Mouse (Mus musculus): ENCODE data around the gene Mep1a. TPM values are rescaled to one million over a fixed set of nuclear protein-coding genes. Genes with fewer than 3 reads are reported as not detected.
A peak's percentile ranks its signal among the peaks of the same experiment; 100 is the strongest.
"Not testable (repeated sequence)": the region's sequence is repeated elsewhere in the genome, so short reads cannot be mapped to it uniquely, and the experiment has no call there.

Mep1a gene
- polyA plus RNA-seq, 1 experiment from 2014 or later, result 6.9 TPM

DNA sequence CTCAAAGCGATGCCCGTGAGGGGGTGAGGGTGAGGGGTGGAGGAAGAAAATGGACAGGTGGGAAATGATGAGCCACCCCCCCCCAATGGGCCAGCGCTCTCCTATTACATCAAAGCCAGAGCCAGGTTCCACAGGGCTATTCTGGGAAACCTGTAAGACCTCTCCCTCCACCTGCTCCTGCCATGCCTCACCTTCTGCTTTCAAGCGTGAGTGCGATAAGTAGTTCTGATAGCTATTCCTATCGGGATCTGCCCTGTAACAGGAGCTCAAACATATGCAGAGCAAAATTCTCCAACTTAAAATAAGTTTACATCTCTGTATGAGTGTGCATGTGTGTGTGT, 2.0 kb upstream of the Mep1a start:
- WGBS, result 25% methylated on average over 6 of the region's 6 CpGs
- Histone ChIP-seq H3K27ac (peak overlapping the region; percentile 55), H3K4me3 (replicated peaks) (no peak overlapping the region), H3K36me3 (no peaks in the 10 kb centered on the region), H3K9ac (no peak overlapping the region), H3K9me3 (no peaks in the 10 kb centered on the region), H3K4me2 (no peak overlapping the region), H3K27me3 (replicated peaks) (no peaks in the 10 kb centered on the region), H3K4me1 (no peaks in the 10 kb centered on the region)
- ATAC-seq (ENCODE audit: insufficient read depth, low FRiP score, low read depth), result peak; percentile 82

DNA sequence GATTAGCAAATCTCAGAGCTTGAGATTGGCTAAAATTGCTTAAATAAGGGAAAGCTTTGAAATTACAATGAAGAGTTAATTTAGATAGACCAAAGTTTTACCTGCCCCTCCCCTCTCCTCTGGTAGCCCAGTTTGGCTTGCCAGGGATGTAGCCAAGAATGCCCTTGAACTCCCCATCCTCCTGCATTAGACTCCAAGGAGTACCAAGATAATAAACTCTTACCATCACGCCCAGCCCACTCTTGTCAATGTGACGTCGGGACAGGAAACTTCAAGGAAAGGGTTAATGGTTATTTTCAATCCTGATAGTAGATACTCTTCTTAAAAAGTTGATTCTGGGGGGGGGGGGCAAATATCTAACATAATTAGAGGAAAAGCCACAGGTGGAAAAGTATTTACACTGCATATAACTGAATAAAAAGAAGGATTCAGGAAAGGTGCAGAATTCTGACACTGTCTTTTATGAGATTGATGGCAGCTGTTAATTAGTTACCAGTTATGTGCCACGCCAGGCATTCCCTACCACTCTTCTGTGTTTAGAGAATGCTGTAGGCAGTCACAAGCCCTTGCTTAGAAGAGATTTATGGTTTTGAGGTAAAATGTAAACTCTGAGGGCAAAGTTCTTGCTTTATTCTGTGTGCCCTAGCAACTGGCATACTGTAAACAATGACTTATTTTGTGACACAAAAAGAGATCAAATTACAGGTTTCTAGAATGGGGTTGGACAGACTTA, 1.4 kb upstream of the Mep1a start:
- 27% methylated on average over 4 of the region's 4 CpGs for WGBS
- no peak overlapping the region for H3K9ac ChIP-seq
- H3K27ac ChIP-seq, result peak overlapping the region; percentile 55
- no peaks in the 10 kb centered on the region for H3K4me1 ChIP-seq
- H3K4me2 ChIP-seq, result no peak overlapping the region
- H3K9me3 ChIP-seq, result no peaks in the 10 kb centered on the region
- no peak overlapping the region for H3K4me3 ChIP-seq (replicated peaks)
- H3K27me3 ChIP-seq (replicated peaks), result no peaks in the 10 kb centered on the region
- no peaks in the 10 kb centered on the region for H3K36me3 ChIP-seq
- ATAC-seq (ENCODE audit: insufficient read depth, low FRiP score, low read depth), result peak; percentile 80

DNA sequence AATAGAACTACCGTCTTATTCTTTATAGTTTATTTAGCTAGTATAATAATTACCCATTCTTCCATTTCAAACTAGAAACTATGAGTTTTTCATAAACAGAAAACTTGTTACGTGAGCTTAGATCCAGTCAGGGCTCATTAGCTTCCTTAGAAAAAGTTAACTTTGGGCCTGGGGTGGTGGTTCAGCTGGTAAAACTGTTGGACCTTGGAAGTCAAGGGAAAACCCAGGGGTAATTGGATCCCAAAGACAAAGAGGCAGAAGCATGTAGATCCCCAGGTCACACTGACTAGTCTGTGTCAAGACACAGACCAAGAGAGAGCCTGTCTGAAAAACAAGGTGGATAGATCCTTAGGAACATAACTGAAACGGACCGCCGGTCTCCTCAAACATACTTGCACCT, 981 bp downstream of the Mep1a start:
- WGBS, result 93% methylated on average over 5 of the region's 5 CpGs
- no peak overlapping the region for H3K4me2 ChIP-seq
- H3K4me1 ChIP-seq, result no peaks in the 10 kb centered on the region
- no peak overlapping the region for H3K9ac ChIP-seq
- no peak overlapping the region for H3K27ac ChIP-seq
- H3K36me3 ChIP-seq, result no peaks in the 10 kb centered on the region
- H3K4me3 ChIP-seq (replicated peaks), result no peak overlapping the region
- H3K27me3 ChIP-seq (replicated peaks), result no peaks in the 10 kb centered on the region
- ATAC-seq (ENCODE audit: insufficient read depth, low FRiP score, low read depth), result no peak
- H3K9me3 ChIP-seq, result no peaks in the 10 kb centered on the region

DNA sequence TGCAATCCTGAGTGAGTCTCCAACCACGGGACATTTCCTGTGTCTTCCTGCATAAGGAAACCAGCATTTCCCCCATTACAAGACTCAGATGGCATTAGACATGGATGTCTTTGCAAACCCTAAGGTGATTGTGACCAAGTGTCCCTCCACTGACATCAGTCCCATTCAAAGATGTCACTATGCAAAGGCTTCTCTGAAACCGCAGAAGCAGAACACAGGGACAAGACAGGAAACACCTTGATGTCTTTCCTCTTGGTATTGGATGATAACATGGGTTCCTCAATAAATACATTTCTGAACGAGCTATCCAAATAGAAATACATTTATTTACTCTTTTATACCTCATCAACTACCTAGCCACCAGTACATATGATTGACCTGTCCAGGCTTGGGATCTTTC, 1.4 kb downstream of the Mep1a start:
- Histone ChIP-seq H3K9ac (no peak overlapping the region), H3K4me1 (no peaks in the 10 kb centered on the region), H3K36me3 (no peaks in the 10 kb centered on the region), H3K4me3 (replicated peaks) (no peak overlapping the region), H3K27ac (no peak overlapping the region), H3K27me3 (replicated peaks) (no peaks in the 10 kb centered on the region), H3K4me2 (no peak overlapping the region), H3K9me3 (no peaks in the 10 kb centered on the region)
- ATAC-seq (ENCODE audit: insufficient read depth, low FRiP score, low read depth), result no peak
- WGBS, result 68% methylated on average over 3 of the region's 3 CpGs

DNA sequence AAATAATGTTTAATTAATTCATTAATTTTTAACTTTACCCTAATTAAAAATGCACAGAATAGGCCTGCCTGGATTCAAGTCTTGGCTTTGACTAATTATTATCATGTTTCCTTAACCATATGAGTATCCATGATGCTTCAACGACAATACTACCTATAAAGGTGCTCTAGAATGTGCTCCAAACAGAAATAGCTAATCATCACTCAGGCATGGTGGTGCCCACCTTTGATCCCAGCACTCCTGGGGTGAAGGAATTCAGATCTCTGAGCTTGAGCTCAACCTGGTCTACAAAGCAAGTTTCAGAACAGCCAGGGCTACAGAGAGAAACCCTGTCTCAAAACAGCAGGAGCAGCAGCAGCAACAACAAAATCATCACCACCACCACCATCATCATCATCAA, 2.1 kb downstream of the Mep1a start:
- H3K4me2 ChIP-seq, result no peak overlapping the region
- no peaks in the 10 kb centered on the region for H3K27me3 ChIP-seq (replicated peaks)
- WGBS, result 82% methylated on average over 1 of the region's 1 CpGs
- H3K36me3 ChIP-seq, result no peaks in the 10 kb centered on the region
- no peak overlapping the region for H3K9ac ChIP-seq
- no peaks in the 10 kb centered on the region for H3K4me1 ChIP-seq
- no peak for ATAC-seq (ENCODE audit: insufficient read depth, low FRiP score, low read depth)
- no peak overlapping the region for H3K27ac ChIP-seq
- H3K9me3 ChIP-seq, result no peaks in the 10 kb centered on the region
- H3K4me3 ChIP-seq (replicated peaks), result no peak overlapping the region

DNA sequence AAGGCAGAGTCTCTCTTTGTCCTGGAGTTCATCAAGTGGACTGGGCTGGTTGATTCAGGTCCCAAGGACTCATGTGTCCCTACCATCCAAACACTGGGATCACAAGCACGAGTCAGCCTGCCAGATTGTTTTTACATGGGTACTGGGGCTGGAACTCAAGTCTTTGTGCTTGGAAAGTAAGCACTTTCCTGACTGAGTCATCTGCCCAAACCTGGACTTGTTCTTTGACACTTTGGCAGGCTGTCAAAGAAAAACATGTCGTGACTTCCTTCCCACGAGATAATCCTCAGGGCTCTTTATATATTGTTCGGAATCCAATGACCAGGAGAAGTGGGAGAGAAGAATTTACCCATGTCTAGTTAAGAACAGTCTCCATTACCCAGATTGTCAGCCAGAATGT, 5.1 kb downstream of the Mep1a start:
- H3K4me3 ChIP-seq (replicated peaks), result no peak overlapping the region
- 63% methylated on average over 4 of the region's 4 CpGs for WGBS
- ATAC-seq (ENCODE audit: insufficient read depth, low FRiP score, low read depth), result no peak

DNA sequence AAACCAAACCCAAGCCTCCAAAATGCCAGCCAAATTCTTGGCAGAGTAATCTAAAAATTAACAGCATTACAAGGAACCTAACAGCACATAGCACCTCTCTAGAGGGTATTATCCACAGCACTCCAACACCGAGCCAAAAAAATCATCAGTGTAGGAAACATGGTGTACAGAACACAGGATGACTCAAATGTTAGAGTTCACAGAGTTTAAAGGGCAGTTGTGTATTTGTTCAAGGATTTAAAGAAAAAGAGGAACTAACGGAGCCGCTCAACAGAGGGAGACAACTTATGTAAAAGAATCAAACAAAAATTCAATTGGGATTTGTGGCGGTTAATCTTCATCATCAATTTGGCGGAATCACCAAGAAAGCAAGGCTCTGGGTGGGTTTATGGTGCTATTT, 7.1 kb downstream of the Mep1a start:
- no peak overlapping the region for H3K4me2 ChIP-seq
- H3K9ac ChIP-seq, result no peak overlapping the region
- no peaks in the 10 kb centered on the region for H3K36me3 ChIP-seq
- no peaks in the 10 kb centered on the region for H3K9me3 ChIP-seq
- no peak for ATAC-seq (ENCODE audit: insufficient read depth, low FRiP score, low read depth)
- no peak overlapping the region for H3K27ac ChIP-seq
- H3K4me1 ChIP-seq, result no peaks in the 10 kb centered on the region
- H3K27me3 ChIP-seq (replicated peaks), result no peaks in the 10 kb centered on the region
- no peak overlapping the region for H3K4me3 ChIP-seq (replicated peaks)
- WGBS, result 75% methylated on average over 5 of the region's 5 CpGs

More for the DNA sequence above, 5.1 kb downstream of the Mep1a start:
- Histone ChIP-seq H3K27ac (no peak overlapping the region), H3K27me3 (replicated peaks) (no peaks in the 10 kb centered on the region), H3K9me3 (no peaks in the 10 kb centered on the region), H3K4me2 (no peak overlapping the region), H3K4me1 (no peaks in the 10 kb centered on the region), H3K9ac (no peak overlapping the region), H3K36me3 (no peaks in the 10 kb centered on the region)

DNA sequence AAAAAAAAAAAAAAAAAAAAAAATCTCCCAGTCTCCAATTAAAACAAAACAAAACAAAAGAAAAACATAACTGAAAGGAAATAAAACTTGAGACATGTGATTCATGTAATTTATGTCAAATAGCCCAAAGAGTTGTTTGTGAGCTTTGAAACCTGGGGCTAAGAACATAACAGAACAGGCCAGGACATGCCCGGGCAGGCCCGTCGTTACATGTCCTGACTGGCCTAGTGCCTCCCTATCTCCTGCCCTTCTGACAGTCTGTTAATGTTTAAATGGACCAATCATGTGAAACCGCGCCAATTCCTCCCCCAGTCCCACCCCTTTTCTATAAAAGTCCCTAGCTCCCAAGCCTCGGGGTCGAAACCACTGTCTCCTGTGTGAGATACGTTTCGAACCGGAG, 12.2 kb downstream of the Mep1a start:
- WGBS, result 99% methylated on average over 10 of the region's 10 CpGs
- not testable (repeated sequence) for H3K27ac ChIP-seq

DNA sequence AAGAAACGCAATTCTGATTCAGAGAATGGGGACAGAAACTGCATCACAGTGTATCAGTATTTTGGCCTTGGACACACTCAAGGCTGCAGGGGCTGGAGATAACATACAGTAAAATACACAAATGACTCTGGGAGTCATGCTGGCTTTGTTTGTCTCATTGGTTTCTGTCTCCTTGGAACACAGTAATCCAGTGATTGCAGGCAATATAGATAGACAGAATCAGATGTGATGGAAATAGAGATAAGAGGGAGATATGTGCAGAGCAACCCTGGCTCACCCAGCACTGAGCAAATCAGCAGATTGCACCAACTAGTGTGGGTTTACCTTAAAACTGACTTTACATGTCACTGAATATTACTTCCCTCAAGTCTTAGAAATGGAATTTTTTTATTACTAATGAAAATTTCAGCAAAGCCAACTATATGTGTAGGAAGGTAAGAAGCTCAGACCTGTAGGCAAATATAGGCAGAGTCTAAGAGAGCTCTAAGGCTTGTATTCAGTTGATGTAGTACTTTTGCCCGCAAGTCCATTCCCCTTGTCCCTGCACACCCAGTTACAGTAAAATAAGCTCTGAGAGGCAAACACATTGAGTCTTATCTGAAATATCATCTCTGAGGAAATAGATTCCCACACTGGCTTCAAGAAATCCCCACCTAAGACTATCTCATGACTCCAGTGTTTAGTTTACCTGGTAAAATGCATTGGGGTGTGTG, 14.0 kb downstream of the Mep1a start:
- H3K4me1 ChIP-seq, result no peaks in the 10 kb centered on the region
- ATAC-seq (ENCODE audit: insufficient read depth, low FRiP score, low read depth), result no peak
- 82% methylated on average over 2 of the region's 2 CpGs for WGBS
- H3K9ac ChIP-seq, result no peak overlapping the region
- no peaks in the 10 kb centered on the region for H3K27me3 ChIP-seq (replicated peaks)
- no peak overlapping the region for H3K27ac ChIP-seq
- H3K36me3 ChIP-seq, result no peaks in the 10 kb centered on the region
- no peaks in the 10 kb centered on the region for H3K9me3 ChIP-seq
- H3K4me3 ChIP-seq (replicated peaks), result no peak overlapping the region
- H3K4me2 ChIP-seq, result no peak overlapping the region

More for the DNA sequence above, 12.2 kb downstream of the Mep1a start:
- H3K9ac ChIP-seq; H3K4me2 ChIP-seq; H3K4me3 ChIP-seq (replicated peaks); H3K9me3 ChIP-seq; H3K4me1 ChIP-seq; H3K36me3 ChIP-seq; ATAC-seq (ENCODE audit: insufficient read depth, low FRiP score, low read depth); H3K27me3 ChIP-seq (replicated peaks): not testable (repeated sequence)

DNA sequence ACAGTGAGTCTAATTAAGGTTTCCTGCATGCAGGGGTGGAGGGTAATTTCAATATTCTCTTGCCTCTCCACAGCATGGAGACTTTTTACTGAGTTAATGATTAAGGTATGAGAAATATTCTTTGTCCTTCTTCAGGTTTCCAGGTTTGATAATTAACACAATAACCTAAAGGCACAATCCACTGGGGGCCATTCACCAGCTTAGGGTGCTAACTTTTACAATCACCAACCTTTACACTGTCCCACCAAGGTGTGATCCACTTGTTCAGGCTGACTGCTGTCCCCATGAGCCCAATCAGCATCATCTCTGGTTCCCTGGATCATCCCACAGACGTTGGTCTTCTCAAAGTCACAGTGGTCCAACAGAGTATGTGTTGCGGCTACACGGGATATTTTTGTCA, 16.6 kb downstream of the Mep1a start:
- Histone ChIP-seq H3K27ac (no peak overlapping the region), H3K4me2 (no peak overlapping the region)
- ATAC-seq (ENCODE audit: insufficient read depth, low FRiP score, low read depth), result no peak

DNA sequence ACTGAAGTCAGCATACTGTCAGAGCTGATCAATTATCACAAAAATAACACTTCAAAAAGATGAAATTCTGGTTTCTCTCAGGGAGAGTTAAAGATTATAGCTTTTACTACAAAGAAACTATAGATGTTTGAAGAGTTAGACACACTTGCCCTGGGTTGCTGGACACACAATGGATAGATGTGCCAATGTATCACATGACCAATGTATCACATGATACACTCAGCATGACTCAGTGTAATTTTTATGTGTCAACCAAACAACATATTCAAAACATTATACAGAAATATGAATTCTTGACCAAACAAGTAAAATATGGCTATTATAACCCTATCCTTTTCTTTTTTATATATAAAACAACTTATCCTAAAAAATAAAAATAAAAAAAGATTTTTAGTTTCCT, 25.0 kb downstream of the Mep1a start:
- no peaks in the 10 kb centered on the region for H3K9me3 ChIP-seq
- H3K9ac ChIP-seq, result no peak overlapping the region
- ATAC-seq (ENCODE audit: insufficient read depth, low FRiP score, low read depth), result no peak
- H3K4me1 ChIP-seq, result no peaks in the 10 kb centered on the region
- no peak overlapping the region for H3K4me3 ChIP-seq (replicated peaks)
- H3K4me2 ChIP-seq, result no peak overlapping the region
- no peak overlapping the region for H3K27ac ChIP-seq
- no peaks in the 10 kb centered on the region for H3K36me3 ChIP-seq
- no peaks in the 10 kb centered on the region for H3K27me3 ChIP-seq (replicated peaks)

More for the DNA sequence above, 16.6 kb downstream of the Mep1a start:
- Histone ChIP-seq H3K36me3 (no peaks in the 10 kb centered on the region), H3K27me3 (replicated peaks) (no peaks in the 10 kb centered on the region), H3K9me3 (no peaks in the 10 kb centered on the region), H3K4me3 (replicated peaks) (no peak overlapping the region), H3K4me1 (no peaks in the 10 kb centered on the region), H3K9ac (no peak overlapping the region)
- 78% methylated on average over 3 of the region's 3 CpGs for WGBS

DNA sequence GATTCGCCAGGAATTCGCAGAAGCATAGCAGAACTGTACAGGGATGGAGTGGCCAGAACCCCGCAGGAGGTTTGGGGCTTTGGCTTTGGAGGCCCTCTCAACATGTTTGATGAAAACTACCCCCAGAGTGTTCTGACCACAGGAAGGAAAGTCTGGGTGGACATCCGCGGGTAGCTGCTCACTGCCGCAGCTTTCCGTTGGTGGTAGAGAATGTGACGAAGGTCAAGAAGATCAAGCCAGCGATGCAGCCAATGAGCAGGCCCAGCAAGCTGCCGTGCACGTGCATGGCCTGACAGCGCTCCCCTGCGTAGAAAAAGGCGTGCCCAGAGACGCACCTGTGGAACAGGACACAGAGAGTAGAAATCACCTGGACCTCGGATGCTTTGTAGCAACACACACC, 27.8 kb downstream of the Mep1a start:
- Histone ChIP-seq H3K36me3 (no peaks in the 10 kb centered on the region), H3K9me3 (no peaks in the 10 kb centered on the region), H3K27me3 (replicated peaks) (no peaks in the 10 kb centered on the region), H3K4me1 (no peaks in the 10 kb centered on the region), H3K27ac (no peak overlapping the region), H3K4me2 (no peak overlapping the region), H3K9ac (no peak overlapping the region), H3K4me3 (replicated peaks) (no peak overlapping the region)
- ATAC-seq (ENCODE audit: insufficient read depth, low FRiP score, low read depth), result no peak
- WGBS, result 90% methylated on average over 16 of the region's 16 CpGs
